Mouse (Mus musculus): ENCODE results near the gene Mlxip. TPM values are rescaled to one million over a fixed set of nuclear protein-coding genes. Genes with fewer than 3 reads are reported as not detected.

Mlxip gene
- polyA plus RNA-seq, 1 experiment from 2014 or later: 10.5 TPM

- Histone ChIP-seq H3K9ac (ENCODE audit: low read length) (no peak overlapping the region), H3K4me3 (ENCODE audit: low read depth, low read length) (no peak overlapping the region), H3K36me3 (ENCODE audit: control insufficient read depth, insufficient read depth, low read length) (peaks cover 25% of the 10 kb centered on the region), H3K4me2 (replicated peaks; ENCODE audit: low read depth) (no peak overlapping the region), H3K9me3 (ENCODE audit: control insufficient read depth, low read length) (no peaks in the 10 kb centered on the region), H3K27me3 (ENCODE audit: control insufficient read depth, insufficient read depth, low read length) (no peaks in the 10 kb centered on the region), H3K4me1 (replicated peaks; ENCODE audit: control insufficient read depth, insufficient read depth) (no peaks in the 10 kb centered on the region), H3K27ac (replicated peaks) (no peak overlapping the region)
- ATAC-seq (ENCODE audit: low FRiP score, low TSS enrichment) (no peak), DNase-seq (ENCODE audit: low spot score) (peak; percentile 53)
- 74% methylated on average over 13 of the region's 13 CpGs for WGBS
- peak; percentile 95 for TF ChIP-seq CTCF (IDR thresholded peaks at IDR 0.05; ENCODE audit: low read depth)
- TF ChIP-seq EP300 (optimal IDR thresholded peaks at IDR 0.05): no peak
Measured at GRCm38 (mm10) chr5:123368869-123369488, 25.6 kb upstream of the Mlxip start.

- 87% methylated on average over 5 of the region's 5 CpGs for WGBS
- H3K4me2 ChIP-seq (replicated peaks; ENCODE audit: low read depth): no peak overlapping the region
- TF ChIP-seq EP300 (optimal IDR thresholded peaks at IDR 0.05) (no peak), CTCF (IDR thresholded peaks at IDR 0.05; ENCODE audit: low read depth) (no peak)
- H3K27me3 ChIP-seq (ENCODE audit: control insufficient read depth, insufficient read depth, low read length): no peaks in the 10 kb centered on the region
- ATAC-seq (ENCODE audit: low FRiP score, low TSS enrichment) (no peak), DNase-seq (ENCODE audit: low spot score) (no peak)
- no peaks in the 10 kb centered on the region for H3K9me3 ChIP-seq (ENCODE audit: control insufficient read depth, low read length)
- H3K36me3 ChIP-seq (ENCODE audit: control insufficient read depth, insufficient read depth, low read length): peaks cover 25% of the 10 kb centered on the region
- no peaks in the 10 kb centered on the region for H3K4me1 ChIP-seq (replicated peaks; ENCODE audit: control insufficient read depth, insufficient read depth)
- H3K27ac ChIP-seq (replicated peaks): no peak overlapping the region
- no peak overlapping the region for H3K9ac ChIP-seq (ENCODE audit: low read length)
- no peak overlapping the region for H3K4me3 ChIP-seq (ENCODE audit: low read depth, low read length)
Measured at GRCm38 (mm10) chr5:123370049-123370448, 24.5 kb upstream of the Mlxip start.

- H3K27ac ChIP-seq (replicated peaks): no peak overlapping the region
- no peaks in the 10 kb centered on the region for H3K4me1 ChIP-seq (replicated peaks; ENCODE audit: control insufficient read depth, insufficient read depth)
- no peak overlapping the region for H3K4me2 ChIP-seq (replicated peaks; ENCODE audit: low read depth)
- H3K9me3 ChIP-seq (ENCODE audit: control insufficient read depth, low read length): no peaks in the 10 kb centered on the region
- H3K4me3 ChIP-seq (ENCODE audit: low read depth, low read length): no peak overlapping the region
- H3K27me3 ChIP-seq (ENCODE audit: control insufficient read depth, insufficient read depth, low read length): no peaks in the 10 kb centered on the region
- no peak for TF ChIP-seq EP300 (optimal IDR thresholded peaks at IDR 0.05)
- TF ChIP-seq CTCF (IDR thresholded peaks at IDR 0.05; ENCODE audit: low read depth): no peak
- ATAC-seq (ENCODE audit: low FRiP score, low TSS enrichment) (no peak), DNase-seq (ENCODE audit: low spot score) (no peak)
- WGBS: 85% methylated on average over 10 of the region's 10 CpGs
- no peak overlapping the region for H3K9ac ChIP-seq (ENCODE audit: low read length)
- H3K36me3 ChIP-seq (ENCODE audit: control insufficient read depth, insufficient read depth, low read length): peaks cover 16% of the 10 kb centered on the region
Measured at GRCm38 (mm10) chr5:123375262-123375661, 19.3 kb upstream of the Mlxip start.

GRCm38 (mm10) chr5:123375793-123376452, 18.7 kb upstream of the Mlxip start:
- H3K27ac ChIP-seq (replicated peaks): no peak overlapping the region

GRCm38 (mm10) chr5:123376569-123376968, 18.0 kb upstream of the Mlxip start:
- WGBS: 27% methylated on average over 9 of the region's 10 CpGs
- H3K9ac ChIP-seq (ENCODE audit: low read length): no peak overlapping the region
- TF ChIP-seq EP300 (optimal IDR thresholded peaks at IDR 0.05) (no peak), CTCF (IDR thresholded peaks at IDR 0.05; ENCODE audit: low read depth) (no peak)
- peak overlapping the region; percentile 15; the same call in 1 of the 2 replicates for H3K4me2 ChIP-seq (replicated peaks; ENCODE audit: low read depth)
- no peak overlapping the region for H3K4me3 ChIP-seq (ENCODE audit: low read depth, low read length)
- H3K4me1 ChIP-seq (replicated peaks; ENCODE audit: control insufficient read depth, insufficient read depth): no peaks in the 10 kb centered on the region
- peaks cover 6% of the 10 kb centered on the region for H3K36me3 ChIP-seq (ENCODE audit: control insufficient read depth, insufficient read depth, low read length)
- DNase-seq (ENCODE audit: low spot score): no peak
- no peak overlapping the region for H3K27ac ChIP-seq (replicated peaks)
- H3K9me3 ChIP-seq (ENCODE audit: control insufficient read depth, low read length): no peaks in the 10 kb centered on the region
- ATAC-seq (ENCODE audit: low FRiP score, low TSS enrichment): 0 out of 2 replicates have a peak, but pooled peaks have one; percentile 39
- no peaks in the 10 kb centered on the region for H3K27me3 ChIP-seq (ENCODE audit: control insufficient read depth, insufficient read depth, low read length)

More at GRCm38 (mm10) chr5:123375793-123376452, 18.7 kb upstream of the Mlxip start:
- Histone ChIP-seq H3K27me3 (ENCODE audit: control insufficient read depth, insufficient read depth, low read length) (no peaks in the 10 kb centered on the region), H3K9ac (ENCODE audit: low read length) (no peak overlapping the region), H3K36me3 (ENCODE audit: control insufficient read depth, insufficient read depth, low read length) (peaks cover 13% of the 10 kb centered on the region), H3K4me2 (replicated peaks; ENCODE audit: low read depth) (no peak overlapping the region), H3K4me1 (replicated peaks; ENCODE audit: control insufficient read depth, insufficient read depth) (no peaks in the 10 kb centered on the region), H3K4me3 (ENCODE audit: low read depth, low read length) (no peak overlapping the region), H3K9me3 (ENCODE audit: control insufficient read depth, low read length) (no peaks in the 10 kb centered on the region)
- no peak for TF ChIP-seq CTCF (IDR thresholded peaks at IDR 0.05; ENCODE audit: low read depth)
- no peak for TF ChIP-seq EP300 (optimal IDR thresholded peaks at IDR 0.05)
- DNase-seq (ENCODE audit: low spot score) (no peak), ATAC-seq (ENCODE audit: low FRiP score, low TSS enrichment) (no peak)
- 79% methylated on average over 6 of the region's 6 CpGs for WGBS

Measured in stomach, postnatal 0 days (tissue).